Mouse (Mus musculus) ovary, adult 18-20 months (tissue): ENCODE data around the gene Ppp1r35.
A peak's percentile ranks its signal among the peaks of the same experiment; 100 is the strongest.

Source experiments
- DNase-seq: peaks from one replicate; pipeline ENCODE4 v3.0.0; 2022; ENCODE audit warnings: low spot score, mixed read lengths

The Ppp1r35 gene

DNA sequence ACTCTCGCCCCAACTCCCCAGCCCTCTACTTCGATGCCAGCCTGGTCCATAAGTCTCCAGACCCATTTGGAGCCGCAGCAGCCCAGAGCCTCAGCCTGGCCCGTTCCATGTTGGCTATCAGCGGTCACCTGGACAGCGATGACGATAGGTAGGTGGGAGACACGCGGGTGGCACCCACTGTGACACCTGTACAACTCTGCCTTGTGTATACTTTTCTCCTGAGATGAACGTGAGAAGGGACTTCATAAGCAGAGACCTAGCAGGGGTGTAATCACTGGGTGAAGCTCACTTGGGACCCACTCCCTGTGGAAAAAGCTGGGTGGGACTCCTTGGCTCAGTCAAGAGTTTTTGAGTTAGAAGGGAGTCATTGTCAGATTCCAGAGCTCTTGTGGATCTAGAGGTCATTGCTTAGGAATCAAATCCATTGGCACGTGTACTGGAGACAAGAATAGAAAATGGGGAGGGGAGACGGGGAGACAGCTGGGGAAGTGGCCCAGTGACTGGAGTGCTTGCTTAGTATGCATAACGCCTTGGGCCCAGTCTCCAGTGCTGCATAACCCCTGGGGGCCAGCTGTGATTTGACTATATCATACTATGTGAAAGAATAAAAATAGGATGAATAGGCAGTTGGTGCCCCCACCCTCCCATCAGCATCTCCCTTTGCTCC lies 27.3 kb upstream of the Ppp1r35 start:
- DNase-seq: no peak

DNA sequence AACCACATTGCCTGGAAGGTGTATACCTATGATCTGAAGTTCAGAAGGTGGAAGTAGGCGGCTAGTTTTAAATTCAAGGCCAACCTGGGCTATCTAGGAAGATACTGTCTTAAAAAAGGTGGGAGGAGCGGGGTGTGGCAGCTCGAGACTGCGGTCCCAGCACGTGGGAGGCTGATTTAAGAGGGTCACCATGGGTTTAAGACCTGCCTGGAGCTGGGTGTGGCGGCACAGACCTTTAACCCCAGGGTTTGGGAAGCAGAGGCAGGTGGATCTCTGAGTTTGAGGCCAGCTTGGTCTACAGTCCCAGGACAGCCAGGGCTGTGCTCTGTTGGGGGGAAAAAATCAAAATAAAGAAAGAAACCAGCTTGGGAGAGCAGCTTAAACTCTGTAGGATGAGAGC lies 26.7 kb upstream of the Ppp1r35 start:
- no peak for DNase-seq

DNA sequence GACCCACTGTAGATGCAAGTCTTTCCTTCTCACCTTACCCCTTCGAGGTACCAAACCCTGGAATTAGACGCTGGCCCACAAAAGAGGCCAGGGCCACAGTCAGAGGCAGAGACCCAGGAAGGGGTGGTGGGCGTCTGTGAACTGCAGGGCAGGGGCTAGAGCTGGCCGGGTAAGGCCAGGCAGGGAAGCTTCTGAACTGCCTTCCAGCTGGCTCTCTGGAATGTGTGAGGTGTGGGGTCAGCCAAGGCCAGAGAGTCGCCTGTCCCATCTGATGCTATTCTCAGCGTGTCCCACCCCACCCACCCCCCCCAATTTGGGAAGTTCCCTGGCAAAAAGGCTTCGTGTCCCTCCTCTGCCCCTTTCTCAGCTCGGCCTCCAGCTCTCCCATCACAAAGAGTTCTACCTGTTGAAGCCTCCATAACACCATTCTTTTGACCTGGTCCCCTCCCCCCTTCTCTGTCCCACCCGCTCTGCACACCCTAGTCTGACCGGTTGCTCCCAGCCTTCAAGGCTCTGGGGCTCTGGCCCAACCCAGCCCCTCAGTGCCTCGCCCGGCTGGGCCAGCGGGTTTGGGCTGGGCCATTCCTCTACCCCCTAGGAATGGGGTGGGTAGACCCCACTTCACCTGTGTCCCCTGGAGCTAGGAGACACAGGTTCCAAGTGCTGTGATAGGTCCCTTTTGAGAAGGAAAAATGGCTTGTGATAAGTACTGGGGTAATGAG lies 25.4 kb upstream of the Ppp1r35 start:
- DNase-seq: no peak

DNA sequence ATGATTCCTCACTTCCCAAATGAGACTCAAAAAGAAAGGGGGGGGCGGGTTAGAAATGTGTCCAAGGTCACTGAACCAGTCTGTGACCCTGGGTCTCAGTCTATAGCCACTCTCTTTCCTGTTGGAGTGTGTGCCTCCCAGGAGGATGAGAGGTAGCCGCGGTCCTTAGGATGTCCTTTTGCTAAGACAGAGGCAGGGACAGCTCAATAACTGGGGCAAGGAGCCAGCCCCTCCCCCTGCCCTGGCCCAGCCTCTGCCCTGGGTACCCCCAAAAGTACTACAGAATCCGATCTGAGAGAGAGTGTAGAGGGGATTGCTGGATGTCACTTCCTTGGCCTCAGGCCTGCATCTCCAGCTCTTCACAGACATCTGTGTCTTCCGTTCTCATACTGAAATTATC lies 23.2 kb upstream of the Ppp1r35 start:
- DNase-seq: no peak

DNA sequence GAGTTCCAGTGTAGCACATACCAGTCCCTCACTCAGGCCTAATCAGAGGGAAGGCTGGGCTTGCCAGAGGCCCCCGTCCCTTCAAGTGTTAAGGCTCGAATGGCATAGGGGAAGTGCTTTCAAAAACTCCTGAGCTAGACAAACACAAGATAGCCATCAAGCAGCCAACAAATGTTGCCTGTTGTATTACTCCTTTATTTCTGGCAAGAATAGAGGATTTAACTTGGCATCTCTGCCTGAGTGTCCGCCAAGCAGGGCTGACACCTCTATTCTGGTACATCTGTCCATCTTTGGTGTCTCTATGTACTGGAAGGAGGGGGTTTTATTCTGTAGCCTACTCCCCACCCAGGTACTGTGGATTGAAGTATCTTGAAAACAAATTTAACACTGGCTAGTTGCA lies 22.5 kb upstream of the Ppp1r35 start:
- no peak for DNase-seq

DNA sequence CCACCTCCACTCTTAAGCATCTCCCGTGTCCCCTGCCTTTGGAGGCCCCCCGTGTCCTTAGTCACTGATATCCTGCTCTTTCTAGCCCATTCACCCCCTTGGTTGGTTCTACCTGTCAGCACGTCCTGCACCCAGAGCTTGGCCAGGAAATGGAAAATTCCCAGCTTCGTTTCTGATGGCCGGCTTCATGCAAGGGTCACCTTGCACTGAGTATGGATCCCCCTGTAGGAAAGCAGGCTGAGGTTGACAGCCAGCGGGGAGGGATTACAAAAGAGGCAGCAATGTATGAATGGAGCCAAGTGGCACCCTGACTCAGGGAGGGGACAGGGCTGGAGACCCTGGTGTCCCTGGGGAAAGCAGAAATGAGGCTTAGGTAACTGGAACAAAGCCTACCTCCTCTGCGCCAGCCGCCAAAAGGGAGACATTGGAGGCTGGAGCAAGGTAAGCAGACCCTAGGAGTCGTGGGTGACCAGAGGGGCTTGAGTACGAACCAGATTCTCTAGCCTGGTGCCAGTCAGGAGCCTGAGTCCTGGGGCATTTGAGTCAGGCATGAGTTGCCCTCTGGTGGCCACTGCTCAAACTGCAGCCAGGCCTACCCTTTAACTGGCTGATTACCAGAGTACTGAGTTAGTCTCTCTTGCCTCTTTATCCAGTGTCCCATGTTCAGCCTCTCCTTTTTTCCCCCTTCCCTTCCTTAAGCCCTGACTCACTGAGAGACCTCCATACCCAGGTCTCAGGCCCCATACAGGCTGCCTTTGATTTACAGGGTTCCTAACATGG lies 21.6 kb upstream of the Ppp1r35 start:
- peak; percentile 58 for DNase-seq

DNA sequence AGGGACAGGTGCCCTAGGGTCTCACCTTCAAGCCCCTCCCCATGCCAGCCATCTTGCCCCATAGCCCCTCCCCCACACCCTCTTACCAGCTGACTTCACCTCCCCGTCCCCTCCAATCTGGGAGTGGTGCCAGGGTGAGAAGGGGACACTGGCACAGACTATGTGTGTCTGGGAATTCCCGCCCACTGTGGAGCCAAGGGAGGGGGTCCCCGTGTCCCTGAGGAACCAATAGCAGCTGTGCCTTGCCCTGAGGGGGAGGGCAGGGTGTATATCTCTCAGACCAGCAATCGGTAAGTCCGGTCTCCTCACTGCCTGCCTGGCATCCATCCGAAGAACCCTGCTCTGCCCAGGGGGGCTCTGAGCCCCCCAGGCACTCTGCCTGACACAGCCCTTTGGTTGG lies 20.8 kb upstream of the Ppp1r35 start:
- no peak for DNase-seq

DNA sequence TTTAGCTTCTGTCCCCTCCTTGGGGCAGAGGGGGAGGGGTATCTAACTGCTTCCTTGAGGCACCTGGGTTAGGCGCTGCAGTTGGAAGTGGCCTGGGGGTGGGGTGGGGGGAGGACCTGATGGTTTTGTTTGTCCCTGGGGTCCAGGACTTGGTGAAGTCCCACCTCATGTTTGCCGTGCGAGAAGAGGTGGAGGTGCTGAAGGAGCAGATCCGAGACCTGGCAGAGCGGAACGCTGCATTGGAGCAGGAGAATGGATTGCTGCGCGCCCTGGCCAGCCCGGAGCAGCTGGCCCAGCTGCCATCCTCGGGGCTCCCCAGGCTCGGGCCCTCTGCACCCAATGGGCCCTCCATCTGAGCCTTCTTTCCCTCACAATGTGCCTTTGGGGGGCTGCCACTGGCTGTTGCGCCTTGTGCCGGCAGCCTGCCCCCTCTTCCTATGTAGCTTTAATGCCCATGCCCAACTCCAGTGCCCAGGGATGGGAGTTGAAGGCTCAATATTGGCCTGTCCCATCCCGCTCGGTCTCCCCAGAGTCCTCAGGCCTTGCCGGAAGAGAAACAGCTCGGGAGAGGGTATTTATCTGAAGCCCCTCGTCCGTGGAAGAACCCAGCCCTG lies 19.6 kb upstream of the Ppp1r35 start:
- DNase-seq: no peak

DNA sequence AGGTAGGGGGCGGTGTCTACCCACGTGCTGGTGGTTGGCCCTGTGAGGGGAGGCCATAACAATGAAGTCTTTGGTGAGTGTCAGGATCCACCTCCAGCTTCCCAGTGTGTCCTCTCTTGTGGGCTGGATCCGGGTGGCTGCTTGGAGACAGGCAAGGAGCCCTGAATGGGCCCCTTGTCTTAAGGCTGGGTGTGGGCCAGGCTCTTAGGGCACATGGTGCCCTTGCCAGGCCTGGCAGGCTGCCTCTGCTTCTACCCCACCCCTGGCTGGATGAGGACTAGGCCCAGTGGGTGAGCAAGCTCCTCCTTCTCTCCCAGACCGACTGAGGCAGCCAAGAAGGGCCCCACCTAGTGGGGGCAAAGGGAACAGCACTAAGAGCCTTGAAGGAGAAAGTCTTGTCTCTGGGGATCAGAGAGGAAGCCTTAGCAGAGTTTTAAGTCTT lies 18.7 kb upstream of the Ppp1r35 start:
- DNase-seq: peak; percentile 84

DNA sequence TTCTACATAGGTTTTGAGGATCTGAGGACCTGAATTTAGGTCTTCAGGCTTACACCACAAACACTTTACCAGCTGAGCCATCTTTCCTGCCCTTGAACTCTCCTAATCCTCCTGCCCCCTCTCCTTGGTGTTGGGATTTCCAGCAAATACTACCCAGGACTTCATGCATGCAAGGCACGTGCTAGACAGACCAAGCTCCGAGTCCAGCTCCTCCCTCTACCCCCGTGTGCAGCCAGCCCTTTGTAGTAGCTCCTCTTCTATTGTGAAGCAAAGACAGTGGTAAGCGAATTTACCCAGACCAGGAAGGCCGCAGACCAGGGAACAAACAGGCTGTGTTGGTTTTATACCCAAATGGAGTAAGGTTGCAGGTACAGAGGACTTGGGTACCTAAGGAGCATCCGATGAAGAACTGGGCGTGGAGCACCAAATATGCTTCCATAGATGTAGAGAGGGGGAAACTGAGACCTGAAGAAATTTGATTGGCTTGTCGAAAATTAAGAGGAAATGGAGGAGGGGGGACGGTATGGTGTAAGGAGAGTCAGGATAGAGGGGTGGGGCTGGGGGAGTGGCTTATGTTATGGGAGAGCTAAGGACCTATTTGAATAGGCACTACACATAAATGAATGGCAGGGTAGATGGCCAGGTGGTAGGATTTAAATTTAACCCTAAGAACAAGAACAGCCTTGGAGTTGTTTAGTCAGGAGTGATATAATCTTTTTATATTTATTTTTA lies 13.9 kb upstream of the Ppp1r35 start:
- no peak for DNase-seq

DNA sequence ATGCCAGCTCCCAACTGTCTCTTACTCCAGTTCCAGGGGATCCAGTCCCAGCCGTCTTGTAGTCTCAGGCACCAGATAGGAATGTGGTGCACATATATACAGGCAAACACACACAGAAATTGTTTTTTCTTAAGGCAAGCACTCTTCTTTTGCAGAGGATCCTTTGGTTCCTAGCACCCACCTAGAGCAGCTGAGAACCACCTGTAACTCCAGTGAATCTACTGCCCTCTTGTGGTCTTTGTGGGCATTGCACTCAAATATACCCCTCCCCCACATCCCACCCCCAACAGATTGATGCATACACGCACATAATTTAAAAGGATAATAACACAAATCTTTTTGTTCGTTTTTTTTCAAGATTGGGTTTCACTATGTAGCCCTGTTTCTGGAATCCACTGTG lies 12.4 kb upstream of the Ppp1r35 start:
- DNase-seq: no peak

DNA sequence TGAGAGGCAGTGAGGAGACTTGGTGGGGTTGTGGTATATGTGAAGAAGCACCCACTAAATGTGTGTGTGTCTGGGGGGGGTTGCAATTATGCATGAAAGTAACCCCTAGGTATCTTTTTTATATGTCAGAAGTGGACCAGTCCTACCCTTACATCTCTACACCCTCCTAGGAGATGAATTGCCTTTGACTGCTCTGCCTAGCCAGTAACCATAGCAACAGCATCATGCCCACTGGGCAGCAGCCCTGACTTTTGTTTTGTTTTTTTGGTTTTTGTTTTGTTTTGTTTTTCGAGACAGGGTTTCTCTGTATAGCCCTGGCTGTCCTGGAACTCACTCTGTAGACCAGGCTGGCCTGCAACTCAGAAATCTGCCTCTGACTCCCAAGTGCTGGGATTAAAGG lies 10.2 kb upstream of the Ppp1r35 start:
- no peak for DNase-seq

DNA sequence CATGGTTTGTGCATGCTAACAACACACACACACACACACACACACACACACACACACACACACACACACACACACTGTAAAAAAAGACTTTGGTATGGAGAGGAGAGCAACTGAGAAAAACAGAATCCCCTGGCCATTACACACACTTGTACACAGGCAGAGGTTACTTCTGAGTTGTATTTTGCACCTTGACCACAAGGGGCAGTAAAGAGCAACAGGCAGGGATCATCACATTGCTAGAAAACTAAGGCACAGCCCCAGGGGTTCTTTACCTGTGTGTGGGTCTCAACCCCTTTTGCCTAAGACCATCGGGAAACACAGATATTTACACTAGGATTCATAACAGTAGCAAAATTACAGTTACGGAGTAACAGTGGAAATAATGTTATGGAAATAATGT lies 7.9 kb upstream of the Ppp1r35 start:
- no peak for DNase-seq

DNA sequence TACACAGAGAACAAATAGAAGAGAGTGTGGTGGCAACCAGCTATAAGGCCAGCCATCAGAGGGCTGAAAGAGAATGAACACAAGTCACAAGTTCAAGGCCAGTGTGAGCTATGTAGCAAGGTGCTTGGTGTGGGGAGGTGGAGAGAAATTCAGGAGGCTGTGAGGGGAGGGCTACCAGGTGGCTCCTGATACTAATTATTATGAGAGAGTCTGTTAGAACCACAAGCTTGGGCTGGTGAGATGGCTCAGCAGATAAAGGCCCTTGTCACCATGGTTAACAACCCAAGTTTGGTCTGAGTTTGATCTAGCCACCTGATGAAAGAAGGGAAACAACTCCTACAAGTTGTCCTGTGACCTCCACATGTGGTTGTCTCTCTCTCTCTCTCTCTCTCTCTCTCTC lies 5.9 kb upstream of the Ppp1r35 start:
- no peak for DNase-seq

DNA sequence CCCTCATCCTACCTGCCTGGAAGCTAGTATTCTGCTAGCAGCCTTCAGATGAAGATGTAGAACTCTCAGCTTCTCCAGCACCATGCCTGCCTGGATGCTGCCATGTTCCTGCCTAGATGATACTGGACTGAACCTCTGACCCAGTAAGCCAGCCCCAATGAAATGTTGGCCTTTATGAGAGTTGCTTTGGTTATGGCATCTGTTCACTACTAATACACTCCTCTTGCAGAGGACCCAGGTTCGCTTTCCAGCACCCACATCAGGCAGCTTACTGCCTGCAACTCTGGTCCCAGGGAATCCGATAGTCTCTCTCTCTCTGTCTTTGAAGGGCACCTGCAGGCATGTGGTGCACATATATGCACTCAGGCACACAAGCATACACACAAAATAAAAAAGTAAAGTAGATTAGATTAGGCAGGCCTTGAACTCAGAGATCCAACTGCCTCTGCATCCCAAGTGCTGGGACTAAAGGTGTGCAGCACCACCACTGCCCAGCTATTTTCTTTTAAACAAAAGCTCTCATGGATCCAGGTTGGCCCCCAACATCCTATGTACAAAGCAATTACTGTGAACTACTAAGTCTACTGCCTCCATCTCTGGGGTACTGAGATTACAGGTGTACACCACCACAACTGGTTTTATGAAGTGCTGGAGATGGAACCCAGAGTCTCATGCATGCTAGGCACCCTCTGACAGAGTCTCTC lies 2.9 kb upstream of the Ppp1r35 start:
- no peak for DNase-seq

DNA sequence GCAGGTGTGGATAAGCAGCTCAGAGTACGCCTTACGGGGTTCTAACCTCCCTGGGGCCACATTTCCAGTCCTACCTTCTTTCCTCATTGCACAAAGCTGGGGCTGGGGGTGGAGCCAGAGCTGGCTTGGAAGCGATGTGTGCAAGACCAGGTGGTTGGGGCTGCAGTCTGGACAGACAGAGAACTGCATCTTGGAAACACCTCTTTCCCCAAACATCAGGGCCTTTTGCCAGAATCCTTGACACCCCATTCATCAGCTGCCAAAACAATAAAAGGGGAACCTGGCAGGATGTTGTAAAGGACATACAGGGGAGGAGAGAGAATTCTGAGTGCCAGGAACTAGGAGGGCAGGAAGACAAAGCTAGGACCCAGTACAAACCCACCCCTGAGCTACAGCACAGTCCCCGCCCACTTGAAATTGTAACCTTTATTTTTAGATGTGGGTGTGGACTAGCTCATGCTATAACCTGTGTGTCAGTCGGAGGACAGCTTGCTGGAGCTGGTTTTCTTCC lies 2.2 kb upstream of the Ppp1r35 start:
- no peak for DNase-seq

DNA sequence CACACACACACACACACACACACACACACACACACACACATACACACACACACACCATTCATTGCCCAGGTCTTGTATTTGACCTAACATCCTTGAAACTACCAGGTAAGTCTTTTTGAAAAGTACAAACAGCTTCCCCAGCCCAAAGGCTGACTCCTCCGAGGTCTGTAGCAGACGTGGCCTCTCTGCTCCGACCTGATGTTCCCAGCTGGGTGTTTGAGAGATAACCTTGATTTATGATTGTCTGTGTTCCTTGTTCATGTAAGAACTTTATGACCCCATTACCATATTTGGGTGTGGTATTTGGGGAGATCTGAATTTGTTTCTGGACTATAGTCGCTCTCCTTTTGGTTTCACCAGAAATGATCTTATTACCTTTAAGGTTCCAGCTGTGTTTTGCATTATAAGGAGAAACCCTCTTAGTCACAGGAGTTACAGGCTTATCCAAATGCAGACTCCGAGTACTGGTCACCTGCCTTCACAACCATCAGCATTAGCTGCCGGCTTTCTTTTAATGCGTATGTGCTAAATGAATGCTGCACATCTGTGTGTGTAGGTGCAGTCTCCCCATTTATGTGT lies 1.3 kb upstream of the Ppp1r35 start:
- no peak for DNase-seq

DNA sequence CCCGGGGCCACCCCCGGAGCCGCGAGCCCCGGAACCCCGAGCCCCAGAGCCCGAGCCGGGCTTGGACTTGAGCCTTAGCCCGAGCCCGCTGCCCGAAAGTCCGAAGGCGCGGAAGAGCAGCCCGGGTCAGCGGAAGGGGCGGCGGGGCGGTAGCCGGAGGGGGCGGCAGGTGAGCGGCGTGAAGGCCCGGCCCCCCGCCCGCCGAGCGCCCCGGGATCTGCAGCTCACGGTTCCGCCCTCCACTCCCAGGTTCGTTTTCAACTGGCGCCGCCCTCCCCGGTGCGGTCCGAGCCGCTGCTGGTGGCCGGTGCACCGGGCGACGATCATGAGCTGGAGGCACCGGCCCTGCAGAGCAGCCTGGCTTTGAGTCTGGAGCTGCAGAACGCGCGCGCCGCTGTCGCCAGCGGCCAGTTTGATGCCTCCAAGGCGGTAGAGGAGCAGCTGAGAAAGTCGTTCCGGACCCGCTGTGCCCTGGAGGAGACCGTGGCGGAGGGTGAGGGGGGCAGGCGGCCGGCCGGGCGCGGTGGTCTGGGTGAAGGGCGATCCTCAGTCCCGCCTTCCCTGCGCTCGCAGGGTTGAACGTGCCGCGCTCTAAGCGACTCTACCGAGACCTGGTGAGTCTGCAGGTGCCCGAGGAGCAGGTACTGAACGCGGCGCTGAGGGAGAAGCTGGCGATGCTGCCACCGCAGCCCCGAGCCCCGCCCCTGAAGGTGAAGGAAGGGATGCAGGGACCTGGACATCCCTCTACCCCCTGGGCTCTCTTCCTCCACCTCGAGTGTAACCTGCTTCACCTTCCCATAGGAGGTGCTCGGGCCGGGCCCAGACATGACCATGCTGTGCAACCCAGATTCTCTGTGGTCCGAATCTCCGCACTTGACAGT lies 644 bp downstream of the Ppp1r35 start:
- no peak for DNase-seq

DNA sequence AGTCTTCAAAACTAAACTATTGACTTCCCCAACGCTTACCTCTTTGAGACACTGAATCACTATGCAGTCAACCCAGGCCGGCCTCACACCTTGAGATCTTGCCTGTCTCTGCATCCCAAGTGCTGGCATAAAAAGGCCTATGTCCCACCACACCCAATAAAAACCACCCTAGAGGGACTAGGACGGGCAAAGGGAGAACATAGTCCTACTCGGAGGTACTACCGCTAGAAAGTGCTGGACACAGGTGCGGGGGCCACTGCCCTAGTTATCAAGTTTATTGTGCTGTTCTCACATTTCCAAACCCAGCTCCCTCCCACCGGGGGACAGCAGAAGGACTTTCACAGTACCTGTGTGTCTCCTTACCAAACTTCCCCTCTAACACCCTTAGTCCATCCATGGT lies 3.0 kb downstream of the Ppp1r35 start:
- DNase-seq: no peak
